Mouse (Mus musculus) regulatory T cell (primary cell): ENCODE data around the gene Nf2.
"Not testable (repeated sequence)": the region's sequence is repeated elsewhere in the genome, so short reads cannot be mapped to it uniquely, and the experiment has no call there.

Experiments
- in situ Hi-C: fragments of 300-600 bp; cut with MboI, MseI; formaldehyde crosslinking; loops from one replicate; pipeline ENCODE4 v1.15.1; 2025; ENCODE audit warnings: high pct_unique_total_duplicates

The Nf2 gene

GRCm38 (mm10) chr11:4837342-4837741 lies 12.0 kb downstream of the Nf2 start:
- in situ Hi-C loops = no loop called here

GRCm38 (mm10) chr11:4836755-4837154 lies 12.6 kb downstream of the Nf2 start:
- in situ Hi-C loops = no loop called here

DNA sequence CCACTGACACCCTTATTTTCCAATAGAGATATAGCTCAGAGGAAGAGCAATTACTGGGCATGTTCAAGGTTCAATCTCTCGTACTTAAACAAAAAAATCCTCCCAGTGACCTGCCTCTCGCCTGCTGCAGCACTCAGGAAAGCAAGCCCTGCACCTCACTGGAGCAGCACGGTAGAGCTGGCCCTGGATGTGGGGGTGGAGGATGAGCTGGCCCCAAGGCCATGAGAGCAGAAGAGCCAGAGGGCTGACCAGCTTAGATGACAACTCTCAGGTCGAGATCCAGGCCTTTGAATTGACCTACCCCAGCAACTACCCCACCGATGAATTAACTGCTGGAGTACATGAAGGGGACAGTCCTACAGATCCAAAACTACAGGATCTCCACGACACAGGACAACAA lies 13.9 kb downstream of the Nf2 start:
- in situ Hi-C loops = no loop called here

GRCm38 (mm10) chr11:4833295-4833939 lies 15.9 kb downstream of the Nf2 start:
- in situ Hi-C loops = no loop called here

GRCm38 (mm10) chr11:4831066-4831465 lies 18.3 kb downstream of the Nf2 start:
- in situ Hi-C loops = no loop called here

GRCm38 (mm10) chr11:4827916-4828315 lies 21.4 kb downstream of the Nf2 start:
- in situ Hi-C loops = no loop called here

DNA sequence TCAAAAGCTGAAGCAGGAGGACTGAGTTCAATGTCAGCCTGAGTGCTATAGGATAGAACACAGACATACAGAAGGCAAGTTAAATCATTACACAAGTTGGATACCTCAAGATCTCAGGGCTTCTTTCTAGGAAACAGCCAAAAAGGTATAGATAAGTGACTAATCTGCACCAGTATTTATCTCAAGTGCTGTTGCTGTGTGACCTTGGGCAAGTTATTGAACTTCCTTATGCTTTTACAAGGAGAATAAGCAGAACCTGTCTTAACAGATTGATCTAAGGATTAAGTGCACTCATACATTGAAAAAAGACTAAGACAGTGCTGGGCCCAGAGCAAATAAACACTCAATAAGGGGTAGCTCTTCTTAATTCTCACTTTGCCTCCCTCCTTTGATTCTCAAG lies 22.0 kb downstream of the Nf2 start:
- in situ Hi-C loops = no loop called here

GRCm38 (mm10) chr11:4826152-4826778 lies 23.1 kb downstream of the Nf2 start:
- in situ Hi-C loops = no loop called here

DNA sequence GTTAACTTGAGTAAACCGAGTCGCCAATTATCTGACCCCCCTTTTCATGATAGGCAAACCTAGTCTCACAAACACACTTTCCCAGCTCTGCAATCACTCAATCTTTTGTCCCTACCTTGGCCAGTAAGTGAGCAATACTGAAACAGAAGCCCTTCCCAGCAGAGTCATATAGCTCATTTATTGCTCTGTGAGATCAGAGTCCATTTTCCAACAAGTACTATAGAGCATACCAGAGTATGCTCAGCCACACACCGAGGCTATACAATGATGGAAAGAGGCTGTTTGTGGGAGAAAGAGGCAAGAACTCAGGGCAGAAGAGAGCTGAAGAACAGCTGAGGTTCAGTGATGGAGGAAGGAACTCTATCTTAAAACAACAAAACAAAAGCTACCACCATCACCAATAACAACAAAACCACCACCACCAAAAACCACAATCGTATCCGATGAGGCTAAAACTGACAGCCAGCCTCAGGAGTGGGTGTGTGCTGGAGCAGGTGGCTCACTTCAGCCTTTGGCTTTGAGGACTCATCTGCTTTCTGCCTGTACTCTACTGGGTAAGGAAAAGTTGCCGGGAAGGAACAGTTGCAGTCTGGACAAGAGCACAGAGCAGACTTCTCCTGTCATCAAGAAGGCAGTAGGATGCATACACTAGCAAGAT lies 25.6 kb downstream of the Nf2 start:
- in situ Hi-C loops = no loop called here

- in situ Hi-C loops = not testable (repeated sequence)
These were observed 26.9 kb downstream of the Nf2 start for GRCm38 (mm10) chr11:4822446-4822842.

- in situ Hi-C loops = no loop called here
These were observed 27.6 kb downstream of the Nf2 start for GRCm38 (mm10) chr11:4821492-4822445.

DNA sequence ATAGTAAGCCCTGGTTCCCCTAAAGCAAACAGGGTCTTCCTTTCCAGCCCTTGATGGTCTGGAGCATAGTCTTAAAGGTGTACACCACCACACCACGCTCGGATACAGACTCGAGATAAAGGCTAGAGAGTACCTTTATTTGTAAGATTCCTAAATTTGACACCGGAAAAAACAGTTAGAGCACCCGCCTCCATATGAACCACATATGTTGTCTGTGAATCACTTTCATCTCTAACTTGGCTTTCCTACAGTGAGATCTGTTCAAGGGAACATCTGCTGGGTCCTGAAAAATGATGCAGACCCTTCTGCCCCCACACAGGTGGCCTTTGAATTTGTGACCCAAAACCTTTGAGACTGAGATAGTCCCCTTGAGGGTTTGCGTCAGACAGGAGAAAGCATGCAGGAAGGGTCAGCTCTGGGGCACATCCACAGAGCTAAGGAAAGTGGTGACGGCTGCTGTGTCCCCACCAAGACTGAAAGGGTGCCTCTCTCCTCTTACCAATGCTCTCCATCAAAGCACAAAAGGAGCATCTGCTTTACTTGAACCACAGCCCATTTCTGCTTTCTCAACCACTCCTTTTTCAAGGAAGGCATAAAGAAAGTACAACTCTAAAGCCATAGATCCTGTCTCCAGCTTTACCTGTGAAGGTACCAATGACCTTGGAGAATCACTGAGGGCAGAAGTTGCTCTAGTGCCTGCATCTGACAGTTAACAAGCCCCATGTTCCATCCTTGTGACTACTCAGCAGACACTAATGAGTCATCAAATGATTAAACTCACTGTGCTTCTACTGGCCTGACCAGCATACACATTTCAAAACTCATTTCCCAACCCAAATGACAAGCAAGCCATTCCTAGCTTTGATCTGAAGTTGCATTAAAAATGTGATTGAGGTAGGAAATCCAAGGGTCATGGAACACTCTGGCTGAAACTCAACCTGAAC lies 34.6 kb downstream of the Nf2 start:
- in situ Hi-C loops = no loop called here

GRCm38 (mm10) chr11:4808311-4808710 lies 41.0 kb downstream of the Nf2 start:
- in situ Hi-C loops = no loop called here

DNA sequence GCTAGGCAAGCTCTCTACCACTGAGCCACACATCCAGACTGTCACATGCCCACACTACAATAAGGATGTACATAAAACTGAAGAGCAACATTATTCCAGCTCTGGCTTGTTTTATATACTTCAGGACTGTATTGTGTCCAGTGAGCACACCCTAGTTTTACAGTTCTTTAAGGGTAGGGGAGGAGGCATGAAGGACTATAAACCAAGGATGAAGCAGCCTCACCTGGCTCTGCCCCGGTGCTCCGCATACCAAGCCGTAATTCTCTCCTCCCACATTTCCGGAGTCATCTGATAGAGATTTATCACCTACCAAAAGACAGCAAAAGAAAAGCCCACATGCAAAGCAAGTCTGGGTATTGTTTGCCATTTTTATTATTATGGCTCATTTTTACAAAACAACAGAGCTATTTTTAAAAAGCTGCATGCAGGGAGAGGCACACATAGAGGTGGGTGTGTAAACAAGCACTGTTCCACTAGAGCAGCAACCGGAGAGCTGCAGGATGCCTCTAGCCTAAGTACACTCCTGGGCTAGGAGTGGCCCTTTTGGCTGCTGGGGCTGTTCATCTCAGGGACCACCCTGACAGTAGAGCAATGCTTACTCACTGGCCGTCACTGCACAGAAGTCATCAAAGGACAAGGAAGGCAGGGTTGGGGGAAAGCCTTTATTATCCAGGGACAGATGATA lies 43.2 kb downstream of the Nf2 start:
- in situ Hi-C loops = no loop called here

DNA sequence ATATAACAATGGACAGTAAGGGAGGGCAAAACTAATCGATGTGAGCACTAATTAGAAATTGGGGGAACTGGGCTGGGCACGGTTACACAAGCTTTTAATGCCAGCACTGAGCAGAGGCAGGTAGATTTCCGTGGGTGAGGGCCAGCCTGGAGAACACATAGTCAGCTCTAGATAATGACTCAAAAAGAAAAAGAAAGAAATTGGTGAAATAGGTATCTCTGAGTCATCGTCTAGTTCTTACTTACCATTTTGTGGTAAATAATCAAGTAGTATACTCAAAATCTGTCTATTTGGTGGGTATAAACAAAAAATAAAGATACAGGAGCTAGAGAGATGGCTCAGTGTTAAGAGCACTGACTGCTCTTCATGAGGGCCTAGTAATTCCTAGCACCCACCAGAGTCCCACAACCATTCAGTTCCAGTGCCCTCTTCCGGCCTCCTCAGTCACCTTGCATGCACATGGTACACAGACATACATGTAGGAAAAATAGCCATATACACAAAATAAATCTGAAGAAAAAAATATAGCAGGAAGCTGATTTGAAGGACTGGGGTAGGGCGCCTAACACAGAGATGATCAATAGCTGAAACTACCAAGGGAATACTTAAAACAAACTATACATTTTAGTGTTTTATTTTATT lies 44.3 kb downstream of the Nf2 start:
- in situ Hi-C loops = no loop called here

GRCm38 (mm10) chr11:4803951-4804350 lies 45.4 kb downstream of the Nf2 start:
- in situ Hi-C loops = no loop called here

- in situ Hi-C loops = no loop called here
These were observed 45.9 kb downstream of the Nf2 start for GRCm38 (mm10) chr11:4803426-4803825.

DNA sequence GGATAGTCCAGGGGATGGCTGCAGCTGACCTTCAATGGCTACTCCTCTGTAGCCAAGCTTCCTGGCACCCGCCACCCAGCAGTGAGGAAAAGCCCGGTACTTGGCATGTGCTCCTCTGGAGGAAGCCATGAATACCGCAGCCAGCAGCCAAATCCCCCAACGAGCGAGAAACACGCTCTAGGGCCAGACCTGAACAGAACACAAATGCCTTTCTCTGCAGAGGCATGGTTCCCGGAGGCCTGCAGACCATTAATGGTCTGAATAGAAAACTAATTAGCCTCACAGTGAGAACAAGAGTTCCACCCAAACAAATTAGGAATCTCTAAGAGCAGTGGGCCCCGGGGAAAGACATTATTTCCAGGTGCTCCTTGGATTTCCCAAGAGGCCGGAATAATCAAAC lies 46.3 kb downstream of the Nf2 start:
- in situ Hi-C loops = no loop called here

GRCm38 (mm10) chr11:4802401-4802800 lies 46.9 kb downstream of the Nf2 start:
- in situ Hi-C loops = not testable (repeated sequence)

- in situ Hi-C loops = no loop called here
These were observed 48.7 kb downstream of the Nf2 start for GRCm38 (mm10) chr11:4800654-4801053.
